Mouse (Mus musculus) embryo, embryonic 11 days (tissue): Measurements from ENCODE around the gene Elac2.

Source experiments
- DNase-seq: peaks from one replicate; pipeline ENCODE4 v3.0.0-alpha.2; 2015

The Elac2 gene

GRCm38 (mm10) chr11:64978720-64979488 is at the start of gene Elac2:
TSS of gene Elac2 (plus strand) at chr11:64979038.
- peak; percentile 99 for DNase-seq

GRCm38 (mm10) chr11:64929130-64929529 is 49.7 kb upstream of the Elac2 start:
- no peak for DNase-seq

- no peak for DNase-seq
Measured at GRCm38 (mm10) chr11:64931060-64931770, 47.6 kb upstream of the Elac2 start.

- no peak for DNase-seq
Measured at GRCm38 (mm10) chr11:64937226-64937625, 41.6 kb upstream of the Elac2 start.

GRCm38 (mm10) chr11:64941193-64941592 is 37.6 kb upstream of the Elac2 start:
- no peak for DNase-seq

GRCm38 (mm10) chr11:64949782-64950181 is 29.1 kb upstream of the Elac2 start:
- no peak for DNase-seq

- DNase-seq = peak; percentile 64
Measured at GRCm38 (mm10) chr11:64956962-64957729, 21.7 kb upstream of the Elac2 start.

GRCm38 (mm10) chr11:64962629-64963028 is 16.2 kb upstream of the Elac2 start:
- no peak for DNase-seq

- peak; percentile 90 for DNase-seq
Measured at GRCm38 (mm10) chr11:64968507-64968906, 10.3 kb upstream of the Elac2 start.

- peak; percentile 50 for DNase-seq
Measured at GRCm38 (mm10) chr11:64968939-64969342, 9.9 kb upstream of the Elac2 start.

GRCm38 (mm10) chr11:64971471-64971988 is 7.3 kb upstream of the Elac2 start:
- no peak for DNase-seq

- DNase-seq = no peak
Measured at GRCm38 (mm10) chr11:64972418-64972817, 6.4 kb upstream of the Elac2 start.

GRCm38 (mm10) chr11:64979489-64979845 is 629 bp downstream of the Elac2 start:
- no peak for DNase-seq

- no peak for DNase-seq
Measured at GRCm38 (mm10) chr11:64988556-64988955, 9.7 kb downstream of the Elac2 start.

- no peak for DNase-seq
Measured at GRCm38 (mm10) chr11:64998439-64998838, 19.6 kb downstream of the Elac2 start.

- DNase-seq = no peak
Measured at GRCm38 (mm10) chr11:64999685-65000084, 20.8 kb downstream of the Elac2 start.

GRCm38 (mm10) chr11:65001729-65002128 is 22.9 kb downstream of the Elac2 start:
- no peak for DNase-seq

- no peak for DNase-seq
Measured at GRCm38 (mm10) chr11:65003611-65004010, 24.8 kb downstream of the Elac2 start.

GRCm38 (mm10) chr11:65004836-65005235 is 26.0 kb downstream of the Elac2 start:
- no peak for DNase-seq

- no peak for DNase-seq
Measured at GRCm38 (mm10) chr11:65006047-65006446, 27.2 kb downstream of the Elac2 start.

- no peak for DNase-seq
Measured at GRCm38 (mm10) chr11:65013906-65014305, 35.1 kb downstream of the Elac2 start.

GRCm38 (mm10) chr11:65016754-65017153 is 37.9 kb downstream of the Elac2 start:
- no peak for DNase-seq

GRCm38 (mm10) chr11:65020744-65021143 is 41.9 kb downstream of the Elac2 start:
- no peak for DNase-seq
